Mouse (Mus musculus) limb, embryonic 14.5 days (tissue): ENCODE results near the gene Nudt8. TPM values are rescaled to one million over a fixed set of nuclear protein-coding genes. Genes with fewer than 3 reads are reported as not detected.
A peak's percentile ranks its signal among the peaks of the same experiment; 100 is the strongest.

Experiments used
- ATAC-seq: fragments of 200-750 bp; cut with Nextera tagmentation; 2 replicates; pipeline ENCODE4 v1.8.0; 2017; ENCODE audit warnings: low read depth, moderate number of reproducible peaks, moderate TSS enrichment; ENCODE audit not compliant: low FRiP score
- DNase-seq: peaks from one replicate; pipeline ENCODE4 v3.0.0-alpha.2; 2015; ENCODE audit warnings: low spot score
- H3K27ac ChIP-seq: fragments of 300-500 bp; sonication (generic); replicated peaks from 2 replicates; pipeline ENCODE4 v1.5.1; 2014; ENCODE audit warnings: low read depth, mild to moderate bottlenecking, low read length, moderate library complexity, mixed read lengths
- H3K27me3 ChIP-seq: fragments of 300-500 bp; sonication (generic); 2 replicates; pipeline ENCODE4 v1.6.1; 2014; ENCODE audit warnings: low read length, mixed read lengths; ENCODE audit not compliant: control insufficient read depth, insufficient read depth
- H3K36me3 ChIP-seq: fragments of 300-500 bp; sonication (generic); 2 replicates; pipeline ENCODE4 v1.6.1; 2014; ENCODE audit warnings: mild to moderate bottlenecking, low read length, moderate library complexity, mixed read lengths; ENCODE audit not compliant: control insufficient read depth, insufficient read depth
- H3K4me1 ChIP-seq: fragments of 300-500 bp; sonication (generic); 2 replicates; pipeline ENCODE4 v1.6.1; 2014; ENCODE audit warnings: antibody characterized with exemption, low read length, mixed read lengths; ENCODE audit not compliant: control insufficient read depth, insufficient read depth
- H3K4me2 ChIP-seq: fragments of 300-500 bp; sonication (generic); replicated peaks from 2 replicates; pipeline ENCODE4 v1.6.1; 2014; ENCODE audit warnings: low read depth, mild to moderate bottlenecking, low read length, moderate library complexity; ENCODE audit not compliant: severe bottlenecking
- H3K4me3 ChIP-seq: fragments of 300-500 bp; sonication (generic); replicated peaks from 2 replicates; pipeline ENCODE4 v1.5.1; 2014; ENCODE audit warnings: low read length
- H3K9ac ChIP-seq: fragments of 300-500 bp; sonication (generic); 2 replicates; pipeline ENCODE4 v1.6.1; 2014; ENCODE audit warnings: mild to moderate bottlenecking, low read depth, low read length, moderate library complexity; ENCODE audit not compliant: severe bottlenecking
- H3K9me3 ChIP-seq: fragments of 300-500 bp; sonication (generic); 2 replicates; pipeline ENCODE4 v1.6.1; 2016; ENCODE audit warnings: low read length; ENCODE audit not compliant: control insufficient read depth
- POLR2A ChIP-seq: fragments of 200-500 bp; IDR thresholded peaks from 2 replicates; pipeline ENCODE4 v1.8.0; 2012; ENCODE audit warnings: inconsistent platforms, mild to moderate bottlenecking, moderate library complexity, borderline replicate concordance; ENCODE audit not compliant: insufficient read depth, insufficient read length; ENCODE audit errors: extremely low read depth
- WGBS: fragments of 180-500 bp; shearing (Covaris S2); extraction: QIAGEN DNeasy Blood & Tissue Kit; methylation state at CpG from one replicate; pipeline ENCODE4 v1.1.7; 2014; 5-methylcytosine and 5-hydroxymethylcytosine counted together
- polyA plus RNA-seq, 2 experiments: library from polyadenylated mRNA; depleted of rRNA in 1 of 2; stranded (reverse) in 1 of 2; unstranded in 1 of 2; fragments of >200 nt; fragmentation: Nextera tagmentation in 1 of 2; extraction: Ambion mirVana in 1 of 2; gene quantifications; 2 replicates each; pipeline versions ENCODE4 v1.2.1 to v1.2.3; 2012 to 2014

Gene Nudt8
- polyA plus RNA-seq, 2 experiments: 18.3 to 38.9 TPM

DNA sequence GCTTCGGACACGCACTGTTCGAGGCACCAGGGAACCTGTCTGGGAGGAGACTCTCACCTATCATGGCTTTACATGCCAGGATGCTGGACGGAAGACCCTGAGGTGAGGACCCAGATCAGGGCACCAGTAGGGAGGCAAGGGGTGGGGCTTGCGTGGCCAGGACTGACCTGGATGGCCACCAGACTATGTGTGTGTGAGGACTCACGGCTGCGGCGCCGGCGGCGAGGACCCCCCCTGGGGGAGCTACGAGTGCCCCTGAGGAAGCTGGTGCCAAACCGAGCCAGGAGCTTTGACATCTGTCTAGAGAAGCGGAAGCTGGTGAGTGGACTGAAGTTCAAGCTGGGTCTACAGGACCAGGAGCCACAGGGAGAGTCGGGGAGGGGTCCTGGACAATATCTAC lies 4.0 kb downstream of the Nudt8 start:
- Histone ChIP-seq H3K4me1 (peaks cover 12% of the 10 kb centered on the region), H3K4me2 (no peak overlapping the region), H3K4me3 (no peak overlapping the region), H3K9me3 (no peaks in the 10 kb centered on the region), H3K9ac (no peak overlapping the region), H3K36me3 (peaks cover 48% of the 10 kb centered on the region), H3K27me3 (no peaks in the 10 kb centered on the region), H3K27ac (no peak overlapping the region)
- WGBS: 85% methylated on average over 15 of the region's 15 CpGs
- no peak for TF ChIP-seq POLR2A
- ATAC-seq (no peak), DNase-seq (no peak)

DNA sequence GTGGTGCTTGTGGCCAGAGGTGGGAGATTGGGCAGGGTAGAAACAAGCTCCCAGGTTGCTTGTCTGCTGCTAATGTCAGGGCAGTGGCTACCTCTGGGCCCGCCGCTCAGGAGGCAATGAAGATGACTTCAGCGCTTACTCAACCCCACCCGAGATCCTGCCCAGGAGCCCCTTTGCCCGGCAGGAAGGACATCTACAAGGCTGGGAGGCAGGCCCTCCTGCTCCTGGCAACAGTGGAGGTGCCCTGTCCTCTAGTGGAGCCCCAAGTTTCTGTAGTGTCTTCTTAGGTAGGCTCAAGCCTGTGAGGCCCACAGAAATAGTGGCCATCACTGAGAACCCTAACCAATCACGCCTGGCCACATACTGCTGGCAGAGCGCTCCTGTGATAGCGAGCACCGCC lies 4.7 kb downstream of the Nudt8 start:
- peaks cover 55% of the 10 kb centered on the region for H3K36me3 ChIP-seq
- DNase-seq: no peak
- H3K4me2 ChIP-seq: no peak overlapping the region
- 89% methylated on average over 9 of the region's 9 CpGs for WGBS
- no peak overlapping the region for H3K9ac ChIP-seq
- peaks cover 8% of the 10 kb centered on the region for H3K4me1 ChIP-seq
- TF ChIP-seq POLR2A: no peak
- H3K27ac ChIP-seq: no peak overlapping the region
- ATAC-seq: no peak
- no peaks in the 10 kb centered on the region for H3K27me3 ChIP-seq
- H3K9me3 ChIP-seq: no peaks in the 10 kb centered on the region
- no peak overlapping the region for H3K4me3 ChIP-seq

DNA sequence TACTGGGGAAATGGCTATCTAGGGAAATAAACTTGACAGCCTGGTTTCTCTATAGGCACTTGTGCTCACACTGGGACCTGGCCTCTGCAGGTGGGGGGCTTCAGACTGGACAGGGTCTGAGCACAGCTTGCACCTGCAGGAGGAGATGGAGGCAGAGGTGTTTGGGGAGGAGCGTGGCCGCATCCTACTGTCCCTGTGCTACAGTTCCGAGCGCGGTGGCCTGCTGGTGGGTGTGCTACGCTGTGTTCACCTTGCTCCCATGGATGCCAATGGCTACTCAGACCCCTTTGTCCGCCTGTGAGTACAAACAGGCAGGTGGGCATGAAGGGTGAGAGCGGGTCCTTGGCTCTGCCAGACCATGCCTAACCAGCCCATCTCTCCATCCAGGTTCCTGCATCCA lies 5.6 kb downstream of the Nudt8 start:
- WGBS: 94% methylated on average over 8 of the region's 8 CpGs
- no peaks in the 10 kb centered on the region for H3K27me3 ChIP-seq
- H3K9ac ChIP-seq: no peak overlapping the region
- no peaks in the 10 kb centered on the region for H3K9me3 ChIP-seq
- H3K4me1 ChIP-seq: peaks cover 6% of the 10 kb centered on the region
- H3K4me2 ChIP-seq: no peak overlapping the region
- H3K27ac ChIP-seq: no peak overlapping the region
- TF ChIP-seq POLR2A: no peak
- no peak overlapping the region for H3K4me3 ChIP-seq
- ATAC-seq: no peak
- H3K36me3 ChIP-seq: peaks cover 62% of the 10 kb centered on the region
- DNase-seq: no peak

DNA sequence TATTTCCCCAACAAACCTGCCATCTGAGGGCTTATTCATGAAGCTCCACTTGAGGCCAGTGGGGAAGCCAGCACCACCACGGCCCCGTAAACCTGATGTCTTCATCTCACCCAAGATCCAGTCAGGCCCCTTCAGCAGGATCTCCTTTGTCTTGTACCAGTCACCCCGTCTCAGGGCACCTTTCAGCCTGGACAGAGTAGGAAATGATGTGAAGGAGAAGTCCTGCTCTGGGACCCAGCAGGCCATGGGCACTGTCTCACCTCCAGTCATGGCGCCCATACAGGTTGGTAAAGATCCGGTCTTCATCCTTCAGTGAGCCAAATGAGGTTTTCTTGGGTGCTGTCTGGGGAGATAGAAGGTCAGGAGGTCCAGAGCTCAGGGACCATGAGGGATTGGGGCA lies 10.7 kb downstream of the Nudt8 start:
- 89% methylated on average over 5 of the region's 5 CpGs for WGBS
- ATAC-seq: no peak
- no peak overlapping the region for H3K4me2 ChIP-seq
- TF ChIP-seq POLR2A: no peak
- peaks cover 49% of the 10 kb centered on the region for H3K36me3 ChIP-seq
- no peak overlapping the region for H3K27ac ChIP-seq
- no peaks in the 10 kb centered on the region for H3K27me3 ChIP-seq
- no peak overlapping the region for H3K4me3 ChIP-seq
- H3K4me1 ChIP-seq: peaks cover 8% of the 10 kb centered on the region
- no peak for DNase-seq
- no peak overlapping the region for H3K9ac ChIP-seq
- no peaks in the 10 kb centered on the region for H3K9me3 ChIP-seq

DNA sequence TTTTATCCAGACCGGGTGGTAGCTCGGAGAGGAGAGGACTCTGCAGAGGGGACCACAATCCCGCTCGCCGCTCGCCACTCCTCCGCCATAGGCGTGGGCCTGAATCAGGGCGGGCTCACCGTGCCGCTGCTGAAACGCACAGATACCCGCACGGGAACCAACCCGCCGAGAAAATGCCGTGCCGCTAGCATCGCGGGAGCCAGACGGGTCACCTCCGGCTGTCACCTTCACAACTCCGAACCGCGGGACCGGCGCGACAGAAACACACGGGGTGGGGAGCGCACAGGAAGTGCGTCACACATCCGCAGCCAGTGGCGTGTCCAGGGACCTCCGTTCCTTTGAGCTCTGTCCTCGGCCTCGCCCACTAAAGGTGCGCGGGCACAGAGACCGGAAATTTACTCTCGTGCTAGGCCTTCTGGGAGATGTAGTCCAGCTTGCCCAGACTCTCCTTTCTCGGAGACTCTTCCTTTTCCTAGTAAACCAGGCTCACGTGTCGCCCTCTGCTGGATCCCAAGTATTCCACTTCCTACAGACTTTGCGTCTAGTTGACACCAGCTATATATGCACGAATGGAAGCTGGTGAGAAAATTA lies 12.1 kb downstream of the Nudt8 start, which contains the start of gene Ndufv1:
TSS of gene Ndufv1 (minus strand) at position 375 of the 591 bp plus-strand sequence.
- DNase-seq (peak; percentile 99), ATAC-seq (peak; percentile 99)
- Histone ChIP-seq H3K27ac (peak within 1 kb of the TSS; percentile 63; the same call in 1 of the 2 replicates), H3K36me3 (peaks cover 35% of the 10 kb centered on the region), H3K27me3 (no peaks in the 10 kb centered on the region), H3K4me1 (peaks cover 8% of the 10 kb centered on the region), H3K9me3 (no peaks in the 10 kb centered on the region), H3K9ac (peak within 1 kb of the TSS; percentile 73), H3K4me3 (peak within 1 kb of the TSS; percentile 89), H3K4me2 (peak within 1 kb of the TSS; percentile 57)
- TF ChIP-seq POLR2A: no peak
- 1% methylated on average over 45 of the region's 45 CpGs for WGBS
